21 mouse cellular contexts compared by ENCODE assay signal in the genomic region with DNA sequence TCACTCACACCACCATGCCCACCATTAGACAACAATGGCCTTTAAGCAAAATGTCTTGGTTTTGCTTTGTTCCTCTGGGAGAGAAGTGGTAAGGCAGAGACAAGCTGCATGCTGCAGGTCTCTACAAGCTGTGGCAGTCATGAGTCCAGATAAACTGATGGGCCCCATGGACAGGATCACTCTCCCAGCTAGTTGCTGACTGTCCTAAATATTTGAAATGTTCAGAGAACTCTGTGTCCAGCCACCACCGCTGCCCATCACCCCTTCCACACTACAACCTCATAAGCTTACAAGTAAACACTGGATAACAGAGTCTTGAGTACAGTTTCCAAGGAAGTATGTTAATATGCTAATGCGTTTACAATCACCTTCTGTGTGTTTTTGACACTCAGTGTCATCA. TPM values are rescaled to one million over a fixed set of nuclear protein-coding genes. Genes with fewer than 3 reads are reported as not detected.
DNase-seq lines count a peak whose midpoint lies in the region; ATAC-seq and TF ChIP-seq lines count a peak whose summit lies in the region.
"Had no signal": no experiment of that assay in that cellular context is flagged by ENCODE, and none has a peak within 500 bp of the region (broad histone marks: within the 10 kb centered on the region; RNA-seq: fewer than 3 reads in every experiment).

No protein-coding gene starts in this region.

- peaks cover 21% of the 10 kb centered on the region for H3K4me1 ChIP-seq in heart, embryonic 12.5 days (replicated peaks)
- peaks cover 8% of the 10 kb centered on the region for H3K4me1 ChIP-seq in olfactory bulb, adult 2 months (ENCODE audit: control insufficient read depth, insufficient read depth, low read length)
- H3K4me1 ChIP-seq: embryonic facial prominence, embryonic 12.5 days had no signal

- no peak for TF ChIP-seq CTCF in layer of hippocampus, adult 2 months (conservative IDR thresholded peaks at IDR 0.05)
- TF ChIP-seq CTCF in olfactory bulb, adult 2 months (IDR thresholded peaks at IDR 0.05; ENCODE audit: insufficient read depth, low read depth, low read length) = no peak

- no peaks in the 10 kb centered on the region for H3K27me3 ChIP-seq in heart, embryonic 12.5 days (replicated peaks)
- H3K27me3 ChIP-seq: CH12.LX; embryonic facial prominence, embryonic 12.5 days; forebrain, embryonic 13.5 days; forebrain, embryonic 15.5 days; Patski had no signal

- no peak for TF ChIP-seq POLR2A in olfactory bulb, adult 2 months (IDR thresholded peaks at IDR 0.05; ENCODE audit: insufficient read depth, low read depth, low read length)

- no peaks in the 10 kb centered on the region for H3K9me3 ChIP-seq in heart, embryonic 12.5 days (replicated peaks)
- H3K9me3 ChIP-seq: embryonic facial prominence, embryonic 10.5 days; embryonic facial prominence, embryonic 12.5 days; forebrain, embryonic 13.5 days; forebrain, embryonic 15.5 days; G1E had no signal

- no peak overlapping the region for H3K4me2 ChIP-seq in heart, embryonic 12.5 days
- H3K4me2 ChIP-seq: embryonic facial prominence, embryonic 12.5 days; forebrain, embryonic 13.5 days had no signal

- no peak overlapping the region for H3K4me3 ChIP-seq in heart, embryonic 12.5 days
- no peak overlapping the region for H3K4me3 ChIP-seq in layer of hippocampus, adult 2 months
- H3K4me3 ChIP-seq in olfactory bulb, adult 2 months (ENCODE audit: insufficient read depth, low read depth, low read length) = no peak overlapping the region
- H3K4me3 ChIP-seq: embryonic facial prominence, embryonic 10.5 days; embryonic facial prominence, embryonic 12.5 days; forebrain, embryonic 13.5 days; forebrain, embryonic 15.5 days had no signal

- DNase-seq in cerebellum, adult 8-10 months = peak; percentile 8
- no peak for DNase-seq in cerebellum, postnatal 25 days
- peak; percentile 71 for DNase-seq in heart, adult 11 months
- DNase-seq in layer of hippocampus, adult 2 months (ENCODE audit: low spot score in 2 of 2) = no peak
- DNase-seq in layer of hippocampus, postnatal 10 days (ENCODE audit: low spot score in 2 of 2) = no peak
- DNase-seq: adrenal gland, adult 8-10 months; adrenal gland, postnatal 14 days; adrenal gland, postnatal 36 days; B cell, adult 2 months; cerebellum, postnatal 10 days had no signal

- no peak overlapping the region for H3K9ac ChIP-seq in heart, embryonic 12.5 days
- H3K9ac ChIP-seq: embryonic facial prominence, embryonic 12.5 days had no signal

- H3K27ac ChIP-seq in heart, embryonic 12.5 days (ENCODE audit: poor library complexity, severe bottlenecking) = no peak overlapping the region
- peak overlapping the region; percentile 90 for H3K27ac ChIP-seq in layer of hippocampus, adult 2 months
- H3K27ac ChIP-seq in olfactory bulb, adult 2 months (ENCODE audit: insufficient read depth, low read depth, low read length) = peak overlapping the region; percentile 84
- H3K27ac ChIP-seq: embryonic facial prominence, embryonic 10.5 days; embryonic facial prominence, embryonic 12.5 days had no signal

- 75% methylated on average over 2 of the region's 2 CpGs for WGBS in heart, embryonic 12.5 days
- WGBS in olfactory bulb, adult 2 months = 93% methylated on average over 2 of the region's 2 CpGs

- no peaks in the 10 kb centered on the region for H3K36me3 ChIP-seq in heart, embryonic 12.5 days
- H3K36me3 ChIP-seq: embryonic facial prominence, embryonic 10.5 days; embryonic facial prominence, embryonic 12.5 days; forebrain, embryonic 15.5 days; G1E had no signal

- no peak for ATAC-seq in heart, embryonic 12.5 days (ENCODE audit: insufficient number of reproducible peaks, low FRiP score)
- ATAC-seq: activated CD4-positive, CD25-positive, alpha-beta regulatory T cell, adult 4 months; CD4-positive, CD25-positive, alpha-beta regulatory T cell, adult 4 months had no signal

RNA-seq across cellular contexts. Expression of gene Cavin2, which starts 46.2 kb away (rescaled TPM):
- 131 and 140 TPM in 2 replicates for polyA plus RNA-seq in heart, embryonic 12.5 days (2016; fragmentation: Nextera tagmentation; extraction: Ambion mirVana)
- total RNA-seq in layer of hippocampus, adult 2 months (2021) = 1 to 10 TPM; 6.8 to 7.7 TPM
- total RNA-seq in layer of hippocampus, postnatal 10 days (2021) = 1 to 10 TPM; 4.2 to 4.8 TPM
- polyA plus RNA-seq in olfactory bulb, adult 2 months (2012; ENCODE audit: insufficient read depth, insufficient read length, low replicate concordance, missing spikeins) = not detected in 2 replicates
- total RNA-seq: CH12.LX had no signal
- polyA plus RNA-seq: activated CD4-positive, CD25-positive, alpha-beta regulatory T cell, adult 4 months; CD4-positive, CD25-positive, alpha-beta regulatory T cell, adult 4 months; G1E had no signal

Comparison
In these comparisons a context has a peak if more than half of its experiments do, and no peak if none do; other contexts are left out.
1. DNase-seq: peak in cerebellum, adult 8-10 months (single experiment) and heart, adult 11 months (single experiment); none in cerebellum, postnatal 25 days (0 of 2), layer of hippocampus, adult 2 months (0 of 2) and layer of hippocampus, postnatal 10 days (0 of 2).